Mouse (Mus musculus) forebrain, embryonic 10.5 days (tissue): Measurements from ENCODE around the gene Eef2. TPM values are rescaled to one million over a fixed set of nuclear protein-coding genes. Genes with fewer than 3 reads are reported as not detected.

Experiments
- DNase-seq: peaks from one replicate; pipeline ENCODE4 v3.0.0-alpha.2; 2017; ENCODE audit warnings: low spot score; ENCODE audit errors: extremely low spot score
- H3K27ac ChIP-seq: fragments of 300-500 bp; sonication (generic); 2 replicates; pipeline ENCODE4 v1.5.1; 2016; ENCODE audit warnings: mild to moderate bottlenecking
- H3K27me3 ChIP-seq: fragments of 300-500 bp; sonication (generic); 2 replicates; pipeline ENCODE4 v1.6.1; 2016; ENCODE audit warnings: mild to moderate bottlenecking; ENCODE audit not compliant: poor library complexity, severe bottlenecking
- H3K36me3 ChIP-seq: fragments of 300-500 bp; sonication (generic); replicated peaks from 2 replicates; pipeline ENCODE4 v1.6.1; 2016; ENCODE audit warnings: mild to moderate bottlenecking, moderate library complexity
- H3K4me1 ChIP-seq: fragments of 300-500 bp; sonication (generic); 2 replicates; pipeline ENCODE4 v1.6.1; 2016
- H3K4me3 ChIP-seq: fragments of 300-500 bp; sonication (generic); 2 replicates; pipeline ENCODE4 v1.5.1; 2016; ENCODE audit warnings: mild to moderate bottlenecking, moderate library complexity
- H3K9me3 ChIP-seq: fragments of 300-500 bp; sonication (generic); 2 replicates; pipeline ENCODE4 v1.6.1; 2016; ENCODE audit warnings: mild to moderate bottlenecking, moderate library complexity
- WGBS: fragments of 180-500 bp; shearing (Covaris S2); methylation state at CpG from one replicate; pipeline ENCODE4 v1.1.7; 2016; 5-methylcytosine and 5-hydroxymethylcytosine counted together
- polyA plus RNA-seq: library from polyadenylated mRNA; unstranded; fragments of >200 nt; fragmentation: Nextera tagmentation; extraction: Ambion mirVana; gene quantifications from 2 replicates; pipeline ENCODE4 v1.2.1, GENCODE M21; 2016

Eef2 gene
- 596 and 599 TPM in 2 replicates for polyA plus RNA-seq

DNA sequence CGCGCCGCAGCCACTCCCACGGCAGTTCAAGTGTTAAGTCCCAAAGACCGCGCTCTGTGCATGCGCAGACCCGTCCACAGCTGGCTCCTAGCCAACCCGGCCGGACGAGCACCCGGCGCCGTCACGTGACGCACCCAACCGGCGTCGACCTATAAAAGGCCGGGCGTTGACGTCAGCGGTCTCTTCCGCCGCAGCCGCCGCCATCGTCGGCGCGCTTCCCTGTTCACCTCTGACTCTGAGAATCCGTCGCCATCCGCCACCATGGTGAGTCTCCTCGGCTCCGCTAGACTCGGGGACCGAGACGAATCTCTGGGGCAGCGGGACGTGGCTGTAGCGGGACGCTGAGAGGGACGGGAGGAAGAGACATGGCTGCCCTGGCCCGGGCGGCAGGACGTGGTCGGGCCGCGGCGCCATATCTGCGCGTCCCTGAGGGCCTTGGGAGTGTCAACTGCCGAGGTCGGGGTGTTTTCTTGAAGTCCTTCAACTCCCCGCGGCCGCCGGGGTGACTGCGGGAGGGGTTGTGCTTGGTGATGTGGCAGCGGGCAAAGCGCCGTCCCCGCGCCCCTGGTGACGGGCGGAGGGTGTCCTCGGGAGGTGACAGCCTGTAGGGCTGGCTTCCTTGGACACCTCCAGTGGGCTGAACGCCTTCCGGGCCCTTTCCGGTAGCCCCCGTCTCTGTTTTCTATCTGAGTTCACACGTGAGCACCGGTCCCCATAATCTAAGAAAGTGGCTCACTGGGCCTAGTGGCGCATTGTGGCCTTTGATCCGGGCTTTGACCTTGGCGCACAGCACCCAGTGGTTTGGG is at the start of gene Eef2:
Gene Eef2, plus strand, starts transcription at position 166 of the 806 bp plus-strand sequence.
- Histone ChIP-seq H3K27me3 (no peaks in the 10 kb centered on the region), H3K36me3 (peaks cover 48% of the 10 kb centered on the region), H3K4me1 (peaks cover 80% of the 10 kb centered on the region), H3K4me3 (peak within 1 kb of the TSS; percentile 98), H3K27ac (peak within 1 kb of the TSS; percentile 98), H3K9me3 (no peaks in the 10 kb centered on the region)
- DNase-seq: peak; percentile 97
- WGBS: under 1% methylated on average over 77 of the region's 77 CpGs

DNA sequence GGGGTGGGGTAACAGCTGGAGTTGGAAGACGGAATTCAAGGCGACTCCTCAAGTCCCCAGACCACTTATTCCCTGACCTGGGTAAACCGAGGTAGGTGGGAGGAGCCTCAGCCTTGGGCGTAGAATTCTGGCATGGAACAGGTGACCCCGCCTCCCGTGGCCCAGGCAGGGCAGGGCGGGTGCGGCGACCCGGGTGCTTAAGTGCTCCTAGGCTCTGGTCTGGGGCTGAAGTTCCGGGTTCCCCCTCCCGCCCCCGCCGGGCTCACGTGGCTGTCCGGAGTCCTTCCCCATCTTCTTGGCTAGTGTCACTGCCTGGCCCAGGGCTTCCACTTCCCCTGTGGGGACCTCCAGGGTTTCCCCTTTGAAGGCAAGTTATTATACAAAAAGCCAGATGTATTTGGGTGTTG is 42.2 kb upstream of the Eef2 start:
- Histone ChIP-seq H3K36me3 (no peaks in the 10 kb centered on the region), H3K9me3 (no peaks in the 10 kb centered on the region), H3K27ac (no peak overlapping the region), H3K4me1 (peaks cover 47% of the 10 kb centered on the region), H3K27me3 (peaks cover 59% of the 10 kb centered on the region), H3K4me3 (peak overlapping the region; percentile 91)
- WGBS: 2% methylated on average over 16 of the region's 16 CpGs
- no peak for DNase-seq

- 2% methylated on average over 41 of the region's 41 CpGs for WGBS
- H3K36me3 ChIP-seq: no peaks in the 10 kb centered on the region
- DNase-seq: peak; percentile 60
- peaks cover 47% of the 10 kb centered on the region for H3K4me1 ChIP-seq
- H3K27me3 ChIP-seq: peaks cover 49% of the 10 kb centered on the region
- H3K9me3 ChIP-seq: no peaks in the 10 kb centered on the region
- peak within 1 kb of the TSS; percentile 97 for H3K27ac ChIP-seq
- peak within 1 kb of the TSS; percentile 91 for H3K4me3 ChIP-seq
Measured at GRCm38 (mm10) chr10:81134966-81135681, 41.3 kb upstream of the Eef2 start, which contains the start of gene Zbtb7a. TSS of gene Zbtb7a (plus strand) at chr10:81135220.

DNA sequence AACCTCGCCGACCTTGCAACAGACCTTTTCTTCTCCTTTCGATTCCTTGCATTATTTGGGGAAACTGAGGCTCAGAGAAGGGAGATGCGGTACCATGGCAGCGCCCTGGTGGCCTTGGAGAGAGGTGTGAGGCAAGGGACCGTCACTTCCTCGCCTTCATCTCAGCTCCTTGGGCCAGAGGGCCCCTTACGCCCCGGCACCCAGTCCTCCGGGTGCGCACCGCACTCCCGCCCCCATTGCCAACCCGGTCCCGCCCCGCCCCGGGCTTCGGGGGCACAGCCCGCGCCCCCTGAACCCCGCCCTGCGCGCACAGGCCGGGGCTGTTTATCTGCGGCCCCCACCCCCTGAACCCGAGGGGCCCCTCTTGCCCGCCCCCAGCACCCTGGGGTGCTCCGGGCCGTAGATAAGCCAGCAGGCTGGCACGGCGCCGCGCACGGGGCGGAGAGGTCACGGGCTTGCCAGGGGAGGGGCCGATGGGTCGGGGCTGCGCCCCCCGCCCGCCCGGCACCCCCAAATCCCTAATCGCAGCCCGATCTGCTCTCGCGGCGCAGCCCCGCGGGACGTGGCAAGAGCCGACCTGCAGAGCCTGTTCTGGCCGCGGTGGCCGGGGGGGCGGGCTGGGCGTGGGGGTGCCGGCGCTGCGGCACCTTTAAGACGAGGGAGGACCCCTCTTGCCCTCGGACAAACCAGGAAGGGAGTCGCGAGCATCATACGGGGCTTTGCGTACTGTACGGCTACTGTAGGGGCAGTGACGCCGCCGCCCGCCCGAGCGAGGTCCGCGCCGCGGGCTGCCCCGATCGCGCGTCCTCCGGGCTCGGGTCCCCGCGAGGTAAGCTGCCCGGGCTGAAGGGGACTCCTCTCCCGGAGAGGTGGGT is 40.4 kb upstream of the Eef2 start:
- Histone ChIP-seq H3K27ac (peak overlapping the region; percentile 97), H3K4me3 (peak overlapping the region; percentile 91), H3K9me3 (no peaks in the 10 kb centered on the region), H3K27me3 (peaks cover 40% of the 10 kb centered on the region), H3K4me1 (peaks cover 57% of the 10 kb centered on the region), H3K36me3 (peaks cover 4% of the 10 kb centered on the region; the same call in 1 of the 2 replicates)
- peak; percentile 68 for DNase-seq
- under 1% methylated on average over 86 of the region's 86 CpGs for WGBS

DNA sequence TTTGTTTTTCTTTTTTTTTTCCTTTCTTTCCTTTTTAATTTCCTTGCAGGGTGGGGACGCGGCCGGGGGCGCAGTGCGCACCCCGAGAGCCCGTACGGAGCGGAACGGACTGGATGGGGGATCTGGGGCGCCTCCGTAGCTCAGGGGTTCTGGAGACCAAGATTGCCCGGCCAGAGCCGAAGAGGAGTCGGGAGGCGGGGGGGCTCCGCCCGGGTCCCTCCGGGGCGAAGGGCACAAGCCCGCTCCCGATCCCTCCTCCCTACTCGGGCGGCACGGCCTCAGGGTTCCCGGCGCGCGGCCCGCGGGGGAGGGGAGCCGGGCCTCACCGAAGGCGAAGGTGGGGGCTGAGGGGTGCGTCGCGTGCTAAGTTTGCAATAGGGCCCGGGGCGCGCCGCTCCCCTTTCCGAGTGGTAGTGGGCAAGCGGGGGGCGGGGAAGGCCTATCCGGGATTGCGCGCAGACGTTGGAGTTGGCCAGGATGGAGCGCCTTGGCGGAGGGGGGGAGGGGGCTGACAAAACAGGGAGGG is 39.7 kb upstream of the Eef2 start:
- peaks cover 64% of the 10 kb centered on the region for H3K4me1 ChIP-seq
- 1% methylated on average over 49 of the region's 50 CpGs for WGBS
- H3K27me3 ChIP-seq: peaks cover 36% of the 10 kb centered on the region
- peak overlapping the region; percentile 97 for H3K27ac ChIP-seq
- H3K9me3 ChIP-seq: no peaks in the 10 kb centered on the region
- H3K4me3 ChIP-seq: peak overlapping the region; percentile 91
- H3K36me3 ChIP-seq: peaks cover 4% of the 10 kb centered on the region
- DNase-seq: peak; percentile 83

DNA sequence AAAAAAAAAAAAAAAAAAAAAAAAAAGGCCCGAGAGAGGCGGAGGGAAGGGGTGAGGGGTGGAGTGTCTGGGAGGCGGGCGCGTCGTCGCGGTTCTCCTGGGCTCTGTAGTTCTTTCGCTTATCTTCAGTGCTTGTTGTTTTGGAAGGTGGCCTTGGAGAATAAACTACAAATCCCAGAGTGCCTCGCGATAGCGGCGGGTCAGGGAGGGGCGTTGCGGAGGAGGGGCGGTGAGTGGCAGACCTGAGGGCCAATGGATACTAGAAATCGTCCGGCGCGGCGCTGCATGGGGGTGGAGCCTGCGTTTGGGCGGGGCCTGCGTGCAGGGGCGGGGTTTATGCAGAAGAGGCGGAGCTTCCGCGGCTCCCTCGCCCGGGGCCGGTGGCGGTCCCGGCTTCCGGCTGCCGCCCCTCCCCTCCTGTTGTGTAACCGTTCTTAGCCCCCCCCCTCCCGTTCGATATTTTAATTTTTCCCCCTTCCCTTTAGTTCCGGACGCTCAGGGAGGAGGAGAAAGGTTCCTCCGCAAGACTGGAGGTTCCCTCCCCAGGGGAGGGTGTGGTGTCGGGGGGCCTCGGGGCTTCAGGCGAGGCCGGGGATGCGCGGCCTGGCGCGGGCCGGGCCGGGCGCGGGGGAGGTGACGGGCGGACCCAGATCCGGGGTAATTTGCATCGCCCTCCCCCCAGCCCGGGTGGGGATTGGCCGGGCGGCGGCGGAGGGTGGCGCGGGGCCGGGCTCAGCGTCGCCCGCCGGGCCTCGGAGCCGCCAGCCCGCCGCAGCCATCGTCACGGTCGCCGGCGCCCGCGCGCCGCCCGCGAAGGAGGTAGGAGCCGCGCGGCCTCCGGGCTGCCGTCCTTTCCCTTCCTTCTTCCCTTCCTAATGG is 38.9 kb upstream of the Eef2 start:
- Histone ChIP-seq H3K4me3 (peak overlapping the region; percentile 91), H3K9me3 (no peaks in the 10 kb centered on the region), H3K36me3 (peaks cover 7% of the 10 kb centered on the region), H3K4me1 (peaks cover 71% of the 10 kb centered on the region), H3K27me3 (peaks cover 36% of the 10 kb centered on the region), H3K27ac (peak overlapping the region; percentile 97)
- WGBS: under 1% methylated on average over 81 of the region's 89 CpGs
- DNase-seq: peak; percentile 100

DNA sequence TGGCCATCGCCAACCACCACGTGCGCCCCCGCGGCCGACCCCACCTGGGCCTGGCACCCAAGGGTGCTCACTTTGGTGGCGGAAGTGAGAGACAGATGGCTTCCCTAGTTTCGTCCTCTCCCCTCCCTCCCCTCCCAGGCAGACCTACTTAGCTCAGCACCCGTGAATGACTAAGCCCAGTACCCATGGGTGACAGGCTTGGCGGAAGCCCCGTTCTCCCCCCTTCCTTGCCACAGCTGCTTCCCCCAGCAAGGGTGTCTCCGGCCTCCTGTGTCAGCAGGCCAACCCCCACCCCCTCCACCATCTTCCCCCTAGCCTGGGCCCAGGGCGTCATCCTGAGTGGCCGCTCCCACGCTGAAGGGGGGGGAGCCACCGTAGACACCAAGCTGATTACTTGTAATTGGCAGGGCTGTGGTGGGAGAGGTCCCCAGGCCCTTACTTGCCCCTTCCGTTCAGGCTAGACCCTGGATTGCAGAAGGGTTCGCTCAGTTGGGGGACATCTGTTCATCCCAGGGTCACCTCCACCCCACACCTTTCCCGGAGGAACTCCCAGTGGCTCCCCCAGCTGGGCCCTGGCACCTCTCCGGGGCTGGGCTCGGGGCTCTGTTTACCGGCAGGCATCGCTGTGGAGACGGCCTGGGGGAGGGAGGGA is 38.2 kb upstream of the Eef2 start:
- peaks cover 29% of the 10 kb centered on the region for H3K27me3 ChIP-seq
- WGBS: 2% methylated on average over 23 of the region's 24 CpGs
- peaks cover 15% of the 10 kb centered on the region for H3K36me3 ChIP-seq
- peaks cover 78% of the 10 kb centered on the region for H3K4me1 ChIP-seq
- peak; percentile 53 for DNase-seq
- no peaks in the 10 kb centered on the region for H3K9me3 ChIP-seq
- H3K27ac ChIP-seq: peak overlapping the region; percentile 97
- peak overlapping the region; percentile 91 for H3K4me3 ChIP-seq

DNA sequence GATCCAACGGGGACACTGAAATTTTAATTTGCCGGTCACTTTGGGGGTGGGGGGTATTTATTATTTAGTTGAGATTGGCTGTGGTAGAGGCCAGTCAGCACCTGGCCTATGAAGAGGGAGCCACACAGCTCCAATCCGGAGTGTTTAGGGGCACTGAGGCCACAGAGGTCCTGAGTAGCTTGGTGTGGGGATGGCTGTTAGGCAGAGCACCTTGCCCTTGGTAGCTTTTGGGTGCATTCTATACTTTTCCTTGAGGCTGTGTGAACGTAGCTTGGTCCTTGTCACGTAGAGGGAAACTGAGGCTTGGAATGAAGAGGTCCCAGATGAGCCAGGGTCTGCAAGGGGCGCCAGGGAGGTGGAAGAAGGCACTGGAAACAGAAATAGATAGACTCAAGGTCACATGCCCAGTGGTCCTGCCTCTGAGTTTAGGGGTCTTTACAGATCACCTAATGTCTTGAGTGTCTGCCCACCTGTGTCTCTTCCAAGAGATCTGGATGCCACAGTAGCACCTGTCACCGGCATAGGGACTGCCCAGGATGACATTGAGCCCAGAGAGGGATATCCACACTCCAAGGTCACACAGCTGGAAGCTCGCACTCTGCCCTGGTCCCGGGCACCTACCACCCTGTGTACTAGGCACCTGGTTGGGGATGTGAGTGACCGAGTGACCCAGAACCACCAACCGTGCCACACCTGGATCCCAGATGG is 37.5 kb upstream of the Eef2 start:
- peaks cover 75% of the 10 kb centered on the region for H3K4me1 ChIP-seq
- 0 out of 2 replicates have a peak, but pooled peaks cover 6% of the 10 kb centered on the region for H3K9me3 ChIP-seq
- no peak for DNase-seq
- H3K36me3 ChIP-seq: peaks cover 22% of the 10 kb centered on the region
- H3K27ac ChIP-seq: peak overlapping the region; percentile 97
- peaks cover 22% of the 10 kb centered on the region for H3K27me3 ChIP-seq
- H3K4me3 ChIP-seq: peak overlapping the region; percentile 91
- WGBS: 65% methylated on average over 11 of the region's 11 CpGs

DNA sequence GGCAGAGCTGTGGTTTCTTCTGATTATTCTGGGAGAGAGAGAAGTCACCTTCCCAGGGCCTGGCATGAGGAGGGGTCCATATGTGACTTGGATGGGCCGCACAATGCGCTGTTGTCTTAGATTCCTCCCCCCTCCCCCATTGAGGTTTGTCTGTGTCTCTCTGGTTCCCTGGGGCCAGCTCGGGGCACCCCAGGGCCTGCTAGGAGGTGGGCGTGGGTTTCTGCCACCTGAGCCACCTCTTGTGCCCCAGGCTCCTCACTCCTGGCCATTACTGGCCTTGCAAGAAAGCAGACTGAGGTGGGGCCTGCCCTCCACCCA is 36.9 kb upstream of the Eef2 start:
- Histone ChIP-seq H3K27me3 (peaks cover 17% of the 10 kb centered on the region), H3K4me1 (peaks cover 70% of the 10 kb centered on the region), H3K36me3 (peaks cover 27% of the 10 kb centered on the region), H3K9me3 (0 out of 2 replicates have a peak, but pooled peaks cover 7% of the 10 kb centered on the region), H3K27ac (peak overlapping the region; percentile 97), H3K4me3 (peak overlapping the region; percentile 91)
- 63% methylated on average over 4 of the region's 4 CpGs for WGBS
- no peak for DNase-seq

DNA sequence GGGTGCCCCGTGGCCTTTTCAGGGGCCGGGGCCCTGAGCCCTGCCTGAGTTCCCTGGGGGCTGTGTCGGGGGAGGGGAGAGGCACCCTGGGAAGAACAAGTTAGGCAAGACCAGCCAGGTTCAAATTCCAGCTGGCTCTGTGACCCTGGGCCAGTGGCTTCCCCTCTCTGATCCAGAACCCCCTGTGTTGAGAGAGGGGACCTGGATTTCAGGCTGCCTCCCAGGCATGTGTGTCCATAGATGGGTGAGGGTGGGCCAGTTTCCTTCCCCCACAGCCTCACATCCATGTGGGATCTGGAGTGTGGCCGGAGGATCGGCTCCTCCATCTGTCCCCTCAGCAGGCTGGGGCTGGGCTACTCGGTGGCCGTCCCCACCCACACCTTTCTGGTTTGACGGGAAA is 36.4 kb upstream of the Eef2 start:
- peaks cover 66% of the 10 kb centered on the region for H3K4me1 ChIP-seq
- peaks cover 32% of the 10 kb centered on the region for H3K36me3 ChIP-seq
- H3K9me3 ChIP-seq: 0 out of 2 replicates have a peak, but pooled peaks cover 7% of the 10 kb centered on the region
- H3K27ac ChIP-seq: peak overlapping the region; percentile 97
- no peak for DNase-seq
- 53% methylated on average over 8 of the region's 8 CpGs for WGBS
- peak overlapping the region; percentile 91; the same call in 1 of the 2 replicates for H3K4me3 ChIP-seq
- peaks cover 12% of the 10 kb centered on the region for H3K27me3 ChIP-seq
